Mouse (Mus musculus) ovary, adult 10 weeks (tissue): ENCODE data around the gene Uba2. TPM values are rescaled to one million over a fixed set of nuclear protein-coding genes. Genes with fewer than 3 reads are reported as not detected.

Source experiments
- polyA plus RNA-seq: library from polyadenylated mRNA; stranded (reverse); fragments of 350-450 nt; fragmentation: Illumina TruSeq; extraction: RNeasy Lipid Tissue Mini Kit (QIAGEN cat#74804); gene quantifications from one replicate; pipeline ENCODE4 v1.2.3, GENCODE M21; 2014

Uba2 gene
- polyA plus RNA-seq: 109 TPM

DNA sequence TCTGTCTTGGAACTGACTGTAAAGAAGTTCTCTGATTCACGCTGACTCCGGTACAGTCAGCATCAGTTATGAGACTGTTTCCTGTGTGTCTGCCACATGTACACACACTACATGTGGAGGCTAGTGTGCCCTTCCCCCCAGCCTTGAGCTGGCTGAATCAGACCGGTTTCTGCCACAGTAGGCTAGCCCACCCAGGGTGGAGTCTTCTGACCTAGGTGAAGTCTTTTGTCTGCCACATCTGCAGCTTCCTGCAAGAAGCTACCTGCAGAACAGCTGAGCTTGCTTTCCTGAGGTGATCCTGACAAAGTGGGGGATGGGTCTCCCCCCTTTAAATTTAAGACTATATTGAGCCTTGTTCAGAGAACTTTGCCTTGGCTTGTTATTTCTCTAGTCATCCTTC is at the start of gene Uba2:
Uba2 (minus strand) TSS at position 146 of the 400 bp plus-strand sequence.

DNA sequence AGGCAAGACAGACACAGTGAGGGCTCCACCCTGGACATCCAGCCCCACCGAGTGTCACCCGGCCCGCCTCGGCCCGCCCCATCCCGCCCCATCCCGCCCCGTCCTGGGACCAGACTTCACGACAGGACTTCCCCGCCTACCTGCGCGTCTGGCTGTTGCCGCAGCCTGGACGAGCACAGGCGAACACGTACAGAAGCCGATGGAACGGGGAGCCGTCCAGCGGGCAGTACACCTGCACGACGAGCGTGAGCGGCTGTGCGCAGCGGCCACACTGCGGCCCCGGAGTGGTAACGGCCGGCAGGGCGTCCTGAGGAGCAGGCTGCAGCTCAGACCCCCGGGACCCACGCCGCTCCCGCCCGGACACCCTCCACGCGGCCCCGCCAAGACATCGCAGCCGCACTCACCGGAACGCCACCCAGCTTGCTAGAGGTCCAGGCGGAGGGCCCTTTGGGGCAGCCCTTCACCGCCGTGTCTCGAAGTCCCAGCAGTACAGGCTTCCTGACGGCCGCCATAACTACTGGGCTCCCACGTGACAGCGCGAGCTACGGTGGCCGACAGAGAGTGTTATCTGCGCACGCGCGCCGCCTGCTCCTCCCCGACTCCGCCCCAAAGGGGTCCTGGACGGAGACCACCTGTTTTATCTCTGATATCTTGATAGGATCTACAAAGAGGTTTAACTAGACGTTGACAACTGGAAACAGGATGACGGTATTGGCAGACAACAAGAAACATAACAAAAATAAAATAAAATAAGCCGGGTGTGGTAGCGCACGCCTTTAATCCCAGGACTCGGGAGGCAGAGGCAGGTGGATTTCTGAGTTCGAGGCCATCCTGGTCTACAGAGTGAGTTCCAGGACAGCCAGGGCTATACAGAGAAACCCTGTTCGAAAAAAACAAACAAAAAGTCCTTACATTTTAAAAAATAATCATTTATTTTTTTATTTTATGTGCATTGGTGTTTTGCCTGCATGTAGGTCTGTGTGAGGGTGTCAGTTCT is 27.0 kb upstream of the Uba2 start, which contains the start of gene Pdcd2l:
Pdcd2l (minus strand) TSS at position 530 of the 997 bp plus-strand sequence.

DNA sequence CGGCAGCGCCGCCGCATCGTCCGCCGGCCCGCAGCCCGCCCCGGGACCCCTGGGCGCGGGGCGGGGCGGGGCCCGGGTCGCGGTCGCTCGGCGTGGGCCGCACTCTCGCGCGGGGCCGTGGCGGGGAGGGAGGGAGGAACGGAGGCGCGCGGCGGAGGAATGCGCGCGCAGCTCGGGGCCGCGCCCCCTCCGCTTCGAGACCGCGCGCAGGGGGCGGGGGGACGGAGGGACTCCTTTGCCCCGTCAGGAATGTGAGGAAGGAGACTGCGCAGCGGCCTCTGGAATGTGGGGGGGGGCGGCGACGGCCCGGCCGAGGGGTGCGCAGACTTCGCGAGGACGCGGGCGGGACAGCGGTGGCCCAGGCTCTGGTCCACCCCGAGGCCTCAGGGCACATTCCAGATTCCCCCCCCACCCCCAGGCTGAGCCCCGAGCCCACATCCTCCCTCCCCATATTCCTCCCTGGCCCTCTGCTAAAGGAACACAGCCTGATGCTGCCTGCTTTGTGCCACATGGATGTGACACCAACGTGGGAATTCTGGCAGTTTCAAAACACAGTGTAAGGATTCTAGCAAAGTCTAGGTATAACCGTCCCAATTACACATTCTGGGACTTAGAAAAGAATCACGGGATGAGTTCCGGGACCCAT is 36.2 kb downstream of the Uba2 start, which contains the start of gene Wtip:
Wtip (minus strand) TSS at position 152 of the 646 bp plus-strand sequence.

DNA sequence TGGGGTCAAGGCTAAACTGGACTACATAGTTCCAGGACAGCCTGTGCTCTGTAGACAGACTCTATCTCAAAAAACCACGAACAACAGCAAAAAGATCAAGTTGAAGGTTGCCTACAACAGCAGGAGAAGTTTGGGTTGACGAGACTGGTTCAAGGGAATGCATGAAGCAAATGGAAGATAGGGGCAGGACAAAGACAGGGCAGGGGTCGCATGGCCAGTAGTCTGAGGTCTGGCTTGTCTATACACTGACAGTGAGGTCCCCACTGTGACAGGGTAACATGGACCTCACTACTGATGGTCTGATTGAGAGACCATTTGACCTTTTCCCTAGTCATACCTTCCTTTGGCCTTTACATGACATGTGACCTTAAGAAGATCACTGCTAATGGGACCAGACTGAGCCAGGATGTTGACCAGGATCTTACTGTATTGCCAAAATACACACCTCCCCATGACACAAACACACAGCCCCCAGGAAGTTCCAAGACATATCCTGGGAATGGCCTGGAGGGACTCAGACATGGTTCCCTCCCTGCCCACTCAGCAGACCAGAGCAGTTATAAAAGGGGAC is 74.4 kb downstream of the Uba2 start, which contains the start of gene Scgb1b30:
Scgb1b30 (plus strand) TSS at position 521 of the 571 bp plus-strand sequence.

Other genes starting within 250 kb of the Uba2 start
- not detected for gene Scgb2b26, start 224.6 kb downstream of the Uba2 start, polyA plus RNA-seq
- gene Scgb2b27, start 155.7 kb downstream of the Uba2 start, polyA plus RNA-seq: not detected
- gene Scgb1b27, start 148.1 kb downstream of the Uba2 start, polyA plus RNA-seq: not detected
- gene Scgb1b30, start 74.2 kb downstream of the Uba2 start, polyA plus RNA-seq: not detected
- gene Wtip, start 36.3 kb downstream of the Uba2 start, polyA plus RNA-seq: 0.68 TPM
- 5.4 TPM for gene Pdcd2l, start 27.1 kb upstream of the Uba2 start, polyA plus RNA-seq
- gene Gpi1, start 60.7 kb upstream of the Uba2 start, polyA plus RNA-seq: 16.7 TPM
- gene Gm6096, start 81.4 kb upstream of the Uba2 start, polyA plus RNA-seq: not detected
- gene 4931406P16Rik, start 144.0 kb upstream of the Uba2 start, polyA plus RNA-seq: 140 TPM
- 241 TPM for gene Lsm14a, start 223.7 kb upstream of the Uba2 start, polyA plus RNA-seq